Mouse (Mus musculus) liver, embryonic 11.5 days (tissue): Measurements from ENCODE around the gene Fam83b. TPM values are rescaled to one million over a fixed set of nuclear protein-coding genes. Genes with fewer than 3 reads are reported as not detected.

Experiments used
- ATAC-seq: fragments of 200-750 bp; cut with Nextera tagmentation; replicated peaks from 2 replicates; pipeline ENCODE4 v1.8.0; 2017; ENCODE audit warnings: moderate number of reproducible peaks, mild to moderate bottlenecking, moderate TSS enrichment, moderate library complexity; ENCODE audit not compliant: low FRiP score
- DNase-seq: peaks from one replicate; pipeline ENCODE4 v3.0.0-alpha.2; 2017; ENCODE audit warnings: low spot score
- H3K27ac ChIP-seq: fragments of 300-500 bp; sonication (generic); 2 replicates; pipeline ENCODE4 v1.5.1; 2014; ENCODE audit warnings: mild to moderate bottlenecking, low read depth, low read length, control low read depth
- H3K27me3 ChIP-seq: fragments of 300-500 bp; sonication (generic); replicated peaks from 2 replicates; pipeline ENCODE4 v1.6.1; 2014; ENCODE audit warnings: low read length, mixed read lengths; ENCODE audit not compliant: control insufficient read depth, insufficient read depth
- H3K36me3 ChIP-seq: fragments of 300-500 bp; sonication (generic); 2 replicates; pipeline ENCODE4 v1.6.1; 2014; ENCODE audit warnings: mild to moderate bottlenecking, low read length, moderate library complexity, mixed read lengths; ENCODE audit not compliant: control insufficient read depth, insufficient read depth
- H3K4me1 ChIP-seq: fragments of 300-500 bp; sonication (generic); replicated peaks from 2 replicates; pipeline ENCODE4 v1.6.1; 2014; ENCODE audit warnings: low read length, mixed read lengths; ENCODE audit not compliant: control insufficient read depth, insufficient read depth
- H3K4me2 ChIP-seq: fragments of 300-500 bp; sonication (generic); 2 replicates; pipeline ENCODE4 v1.6.1; 2014; ENCODE audit warnings: mild to moderate bottlenecking, control low read depth, moderate library complexity
- H3K4me3 ChIP-seq: fragments of 300-500 bp; sonication (generic); 2 replicates; pipeline ENCODE4 v1.5.1; 2014; ENCODE audit warnings: low read depth, low read length, control low read depth
- H3K9ac ChIP-seq: fragments of 300-500 bp; sonication (generic); 2 replicates; pipeline ENCODE4 v1.6.1; 2014; ENCODE audit warnings: low read depth, low read length, control low read depth
- H3K9me3 ChIP-seq: fragments of 300-500 bp; sonication (generic); 2 replicates; pipeline ENCODE4 v1.6.1; 2016; ENCODE audit warnings: low read length, inconsistent platforms, mixed read lengths; ENCODE audit not compliant: control insufficient read depth
- WGBS: fragments of 180-500 bp; shearing (Covaris S2); extraction: QIAGEN DNeasy Blood & Tissue Kit; methylation state at CpG from one replicate; pipeline ENCODE4 v1.1.7; 2014; 5-methylcytosine and 5-hydroxymethylcytosine counted together
- polyA plus RNA-seq: library from polyadenylated mRNA; unstranded; fragments of >200 nt; fragmentation: Nextera tagmentation; extraction: Ambion mirVana; gene quantifications from 2 replicates; pipeline ENCODE4 v1.2.1, GENCODE M21; 2014

The Fam83b gene
- polyA plus RNA-seq: 0.04 and 0.16 TPM in 2 replicates

GRCm38 (mm10) chr9:76566515-76567280, at the start of gene Fam83b:
TSS of gene Fam83b (minus strand) at chr9:76567116.
- DNase-seq (no peak), ATAC-seq (peak; percentile 54; the same call in 1 of the 2 replicates)
- no peak within 1 kb of the TSS for H3K27ac ChIP-seq
- H3K9me3 ChIP-seq: no peaks in the 10 kb centered on the region
- no peaks in the 10 kb centered on the region for H3K4me1 ChIP-seq
- H3K9ac ChIP-seq: 0 out of 2 replicates have a peak within 1 kb of the TSS, but pooled peaks have one; percentile 8
- 2% methylated on average over 40 of the region's 40 CpGs for WGBS
- H3K4me2 ChIP-seq: peak within 1 kb of the TSS; percentile 93
- H3K27me3 ChIP-seq: peaks cover 20% of the 10 kb centered on the region
- no peaks in the 10 kb centered on the region for H3K36me3 ChIP-seq
- peak within 1 kb of the TSS; percentile 60 for H3K4me3 ChIP-seq

- Histone ChIP-seq H3K27me3 (no peaks in the 10 kb centered on the region), H3K27ac (no peak overlapping the region), H3K4me2 (no peak overlapping the region), H3K4me3 (no peak overlapping the region), H3K9me3 (no peaks in the 10 kb centered on the region), H3K36me3 (no peaks in the 10 kb centered on the region), H3K4me1 (no peaks in the 10 kb centered on the region), H3K9ac (no peak overlapping the region)
- 72% methylated on average over 4 of the region's 4 CpGs for whole genome bisulfite sequencing
- DNase-seq: no peak
- ATAC-seq: no peak
Observed at GRCm38 (mm10) chr9:76614165-76614564, 47.2 kb upstream of the Fam83b start.

GRCm38 (mm10) chr9:76603744-76604143, 36.8 kb upstream of the Fam83b start:
- no peak overlapping the region for H3K4me2 ChIP-seq
- no peak overlapping the region for H3K4me3 ChIP-seq
- 66% methylated on average over 5 of the region's 5 CpGs for WGBS
- ATAC-seq (no peak), DNase-seq (no peak)
- H3K9me3 ChIP-seq: no peaks in the 10 kb centered on the region
- no peaks in the 10 kb centered on the region for H3K4me1 ChIP-seq
- no peak overlapping the region for H3K27ac ChIP-seq
- no peaks in the 10 kb centered on the region for H3K27me3 ChIP-seq
- no peak overlapping the region for H3K9ac ChIP-seq
- H3K36me3 ChIP-seq: no peaks in the 10 kb centered on the region

GRCm38 (mm10) chr9:76602874-76603273, 36.0 kb upstream of the Fam83b start:
- WGBS: 78% methylated on average over 2 of the region's 2 CpGs
- no peak for ATAC-seq
- no peak for DNase-seq
- H3K9ac ChIP-seq: no peak overlapping the region
- no peak overlapping the region for H3K27ac ChIP-seq
- no peaks in the 10 kb centered on the region for H3K27me3 ChIP-seq
- H3K36me3 ChIP-seq: no peaks in the 10 kb centered on the region
- no peak overlapping the region for H3K4me2 ChIP-seq
- H3K4me1 ChIP-seq: no peaks in the 10 kb centered on the region
- no peaks in the 10 kb centered on the region for H3K9me3 ChIP-seq
- H3K4me3 ChIP-seq: no peak overlapping the region

GRCm38 (mm10) chr9:76597395-76597794, 30.5 kb upstream of the Fam83b start:
- no peaks in the 10 kb centered on the region for H3K36me3 ChIP-seq
- 63% methylated on average over 4 of the region's 4 CpGs for WGBS
- no peaks in the 10 kb centered on the region for H3K4me1 ChIP-seq
- DNase-seq: no peak
- H3K9ac ChIP-seq: no peak overlapping the region
- H3K4me3 ChIP-seq: no peak overlapping the region
- no peak overlapping the region for H3K4me2 ChIP-seq
- H3K27ac ChIP-seq: no peak overlapping the region
- H3K9me3 ChIP-seq: no peaks in the 10 kb centered on the region
- ATAC-seq: no peak
- no peaks in the 10 kb centered on the region for H3K27me3 ChIP-seq

- H3K27me3 ChIP-seq: no peaks in the 10 kb centered on the region
- no peaks in the 10 kb centered on the region for H3K36me3 ChIP-seq
- no peaks in the 10 kb centered on the region for H3K9me3 ChIP-seq
- H3K9ac ChIP-seq: no peak overlapping the region
- no peak overlapping the region for H3K4me2 ChIP-seq
- no peak overlapping the region for H3K27ac ChIP-seq
- H3K4me3 ChIP-seq: no peak overlapping the region
- no peak for DNase-seq
- no peak for ATAC-seq
- no peaks in the 10 kb centered on the region for H3K4me1 ChIP-seq
- 44% methylated on average over 2 of the region's 2 CpGs for WGBS
Observed at GRCm38 (mm10) chr9:76593841-76594240, 26.9 kb upstream of the Fam83b start.

- Histone ChIP-seq H3K9ac (no peak overlapping the region), H3K27ac (no peak overlapping the region), H3K4me1 (no peaks in the 10 kb centered on the region), H3K9me3 (no peaks in the 10 kb centered on the region), H3K4me3 (no peak overlapping the region), H3K27me3 (no peaks in the 10 kb centered on the region), H3K36me3 (no peaks in the 10 kb centered on the region), H3K4me2 (no peak overlapping the region)
- ATAC-seq (no peak), DNase-seq (no peak)
- WGBS: 66% methylated on average over 6 of the region's 6 CpGs
Observed at GRCm38 (mm10) chr9:76583943-76584342, 17.0 kb upstream of the Fam83b start.

GRCm38 (mm10) chr9:76581966-76582365, 15.1 kb upstream of the Fam83b start:
- WGBS: 78% methylated on average over 5 of the region's 5 CpGs
- no peaks in the 10 kb centered on the region for H3K36me3 ChIP-seq
- no peak overlapping the region for H3K27ac ChIP-seq
- DNase-seq: no peak
- H3K4me3 ChIP-seq: no peak overlapping the region
- H3K9ac ChIP-seq: no peak overlapping the region
- ATAC-seq: no peak
- H3K4me2 ChIP-seq: no peak overlapping the region
- no peaks in the 10 kb centered on the region for H3K9me3 ChIP-seq
- no peaks in the 10 kb centered on the region for H3K27me3 ChIP-seq
- no peaks in the 10 kb centered on the region for H3K4me1 ChIP-seq

GRCm38 (mm10) chr9:76567281-76567655, 352 bp upstream of the Fam83b start:
- ATAC-seq: 0 out of 2 replicates have a peak, but pooled peaks have one; percentile 19
- H3K27me3 ChIP-seq: peaks cover 20% of the 10 kb centered on the region
- H3K4me1 ChIP-seq: no peaks in the 10 kb centered on the region
- no peak overlapping the region for H3K27ac ChIP-seq
- peak overlapping the region; percentile 60 for H3K4me3 ChIP-seq
- 0 out of 2 replicates have a peak overlapping the region, but pooled peaks have one; percentile 8 for H3K9ac ChIP-seq
- 9% methylated on average over 13 of the region's 13 CpGs for WGBS
- H3K9me3 ChIP-seq: no peaks in the 10 kb centered on the region
- peak overlapping the region; percentile 93 for H3K4me2 ChIP-seq
- no peaks in the 10 kb centered on the region for H3K36me3 ChIP-seq
- DNase-seq: no peak
